Mouse (Mus musculus): ENCODE results near the gene Scel.

- TF ChIP-seq CTCF (IDR thresholded peaks at IDR 0.05; ENCODE audit: extremely low read depth, insufficient read length, insufficient replicate concordance, low read depth, low read length) (no peak), POLR2A (IDR thresholded peaks at IDR 0.05; ENCODE audit: low read depth, low read length) (no peak)
Observed at GRCm38 (mm10) chr14:103613573-103614271, 100.6 kb downstream of the Scel start.
